In the genomic region with DNA sequence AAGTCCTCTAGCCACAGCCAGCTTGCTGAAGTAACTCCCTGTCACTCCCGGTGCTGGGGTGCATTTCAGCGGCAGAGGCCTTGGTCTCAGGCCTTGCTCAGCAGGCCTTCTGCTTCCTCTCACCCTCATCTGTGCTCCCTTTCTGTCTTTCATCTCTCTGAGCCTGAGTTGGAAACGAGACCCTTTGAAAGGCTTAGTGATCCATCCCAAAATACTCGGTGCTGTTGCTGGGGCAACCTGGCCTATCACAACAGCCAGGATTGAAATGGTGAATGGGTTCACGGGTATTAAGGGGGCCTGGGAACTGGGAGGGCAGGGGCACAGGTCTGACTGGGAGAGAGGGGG, we compare ENCODE assay signal across 12 mouse cellular contexts. TPM values are rescaled to one million over a fixed set of nuclear protein-coding genes. Genes with fewer than 3 reads are reported as not detected.
DNase-seq lines count a peak whose midpoint lies in the region; ATAC-seq lines count a peak whose summit lies in the region.
"Had no signal": no experiment of that assay in that cellular context is flagged by ENCODE, and none has a peak within 500 bp of the region (broad histone marks: within the 10 kb centered on the region; RNA-seq: fewer than 3 reads in every experiment).

No protein-coding gene starts in this region.

- intact Hi-C loops in heart, postnatal 36 days (cut with DNase I) = loop anchor here (2.0 to 10.0 kb wide), 2 partner anchors 38 to 436 kb away; no protein-coding TSS in a partner anchor

- H3K9ac ChIP-seq in heart, embryonic 15.5 days = no peak overlapping the region
- H3K9ac ChIP-seq in embryonic facial prominence, embryonic 15.5 days = no peak overlapping the region
- H3K9ac ChIP-seq in neural tube, embryonic 13.5 days = no peak overlapping the region; the same call in 1 of the 2 replicates
- H3K9ac ChIP-seq: stomach, embryonic 15.5 days had no signal

- no peak overlapping the region for H3K4me2 ChIP-seq in heart, embryonic 15.5 days
- H3K4me2 ChIP-seq in embryonic facial prominence, embryonic 15.5 days (replicated peaks) = no peak overlapping the region
- peak overlapping the region; percentile 20 for H3K4me2 ChIP-seq in neural tube, embryonic 13.5 days
- H3K4me2 ChIP-seq: stomach, embryonic 15.5 days had no signal

- H3K27ac ChIP-seq in heart, embryonic 15.5 days = 0 out of 2 replicates have a peak overlapping the region, but pooled peaks have one; percentile 6
- H3K27ac ChIP-seq in embryonic facial prominence, embryonic 15.5 days (replicated peaks) = peak overlapping the region; percentile 65; the same call in 1 of the 2 replicates
- peak overlapping the region; percentile 73 for H3K27ac ChIP-seq in limb, embryonic 10.5 days
- H3K27ac ChIP-seq in neural tube, embryonic 13.5 days (replicated peaks) = peak overlapping the region; percentile 88

- no peaks in the 10 kb centered on the region for H3K36me3 ChIP-seq in heart, embryonic 15.5 days
- H3K36me3 ChIP-seq in embryonic facial prominence, embryonic 15.5 days = no peaks in the 10 kb centered on the region
- no peaks in the 10 kb centered on the region for H3K36me3 ChIP-seq in limb, embryonic 10.5 days
- peaks cover 5% of the 10 kb centered on the region; the same call in 1 of the 2 replicates for H3K36me3 ChIP-seq in neural tube, embryonic 13.5 days
- H3K36me3 ChIP-seq: stomach, embryonic 15.5 days had no signal

- H3K9me3 ChIP-seq in heart, embryonic 15.5 days (replicated peaks) = no peaks in the 10 kb centered on the region
- no peaks in the 10 kb centered on the region for H3K9me3 ChIP-seq in embryonic facial prominence, embryonic 15.5 days (replicated peaks)
- H3K9me3 ChIP-seq in limb, embryonic 10.5 days (replicated peaks) = no peaks in the 10 kb centered on the region
- H3K9me3 ChIP-seq in neural tube, embryonic 13.5 days = no peaks in the 10 kb centered on the region
- H3K9me3 ChIP-seq: stomach, embryonic 15.5 days had no signal

- no peak for ATAC-seq in heart, embryonic 15.5 days (replicated peaks; ENCODE audit: insufficient number of reproducible peaks, insufficient read depth, low FRiP score, low read depth)
- no peak for ATAC-seq in embryonic facial prominence, embryonic 15.5 days (ENCODE audit: insufficient number of reproducible peaks, low FRiP score, low TSS enrichment, low read depth)
- peak; percentile 23 for ATAC-seq in neural tube, embryonic 13.5 days (ENCODE audit: low read depth)

- H3K27me3 ChIP-seq in heart, embryonic 15.5 days = no peaks in the 10 kb centered on the region
- H3K27me3 ChIP-seq in embryonic facial prominence, embryonic 15.5 days = no peaks in the 10 kb centered on the region
- H3K27me3 ChIP-seq in limb, embryonic 10.5 days (ENCODE audit: low read depth, poor library complexity, severe bottlenecking) = peaks cover 15% of the 10 kb centered on the region; the same call in 1 of the 2 replicates
- no peaks in the 10 kb centered on the region for H3K27me3 ChIP-seq in neural tube, embryonic 13.5 days

- peaks cover 33% of the 10 kb centered on the region for H3K4me1 ChIP-seq in heart, embryonic 15.5 days (replicated peaks)
- H3K4me1 ChIP-seq in embryonic facial prominence, embryonic 15.5 days = peaks cover 25% of the 10 kb centered on the region
- H3K4me1 ChIP-seq in limb, embryonic 10.5 days = peaks cover 43% of the 10 kb centered on the region
- peaks cover 80% of the 10 kb centered on the region for H3K4me1 ChIP-seq in neural tube, embryonic 13.5 days (replicated peaks)

- DNase-seq in heart, postnatal 36 days = no peak
- no peak for DNase-seq in limb, embryonic 10.5 days (ENCODE audit: low spot score)
- DNase-seq in frontal cortex, postnatal 25 days (ENCODE audit: low spot score in 2 of 2) = no peak
- no peak for DNase-seq in cerebellum, postnatal 14 days
- no peak for DNase-seq in adrenal gland, postnatal 4 days (ENCODE audit: low spot score in 2 of 2)
- DNase-seq: cerebellum, adult 18-20 months; gastrocnemius, postnatal 10 days; kidney, adult 8-10 months had no signal

- no peak overlapping the region for H3K4me3 ChIP-seq in heart, embryonic 15.5 days
- H3K4me3 ChIP-seq in embryonic facial prominence, embryonic 15.5 days (replicated peaks) = no peak overlapping the region
- H3K4me3 ChIP-seq in limb, embryonic 10.5 days = no peak overlapping the region
- no peak overlapping the region for H3K4me3 ChIP-seq in neural tube, embryonic 13.5 days
- H3K4me3 ChIP-seq: stomach, embryonic 15.5 days had no signal

- 21% methylated on average over 5 of the region's 5 CpGs for WGBS in heart, embryonic 15.5 days
- WGBS in embryonic facial prominence, embryonic 15.5 days = 13% methylated on average over 5 of the region's 5 CpGs
- 14% methylated on average over 5 of the region's 5 CpGs for WGBS in limb, embryonic 10.5 days
- 4% methylated on average over 5 of the region's 5 CpGs for WGBS in neural tube, embryonic 13.5 days

RNA-seq across cellular contexts. Expression of a gene that starts 41.1 kb away (rescaled TPM):
- 19.7 and 31.6 TPM in 2 replicates for polyA plus RNA-seq in heart, embryonic 15.5 days (2015; fragmentation: Nextera tagmentation; extraction: Ambion mirVana)
- 10 to 100 TPM; 32.8 to 43.4 TPM for total RNA-seq in heart, postnatal 36 days (2021)
- 33.5 and 46.4 TPM in 2 replicates for polyA plus RNA-seq in embryonic facial prominence, embryonic 15.5 days (2015; fragmentation: Nextera tagmentation; extraction: Ambion mirVana)
- polyA plus RNA-seq in limb, embryonic 10.5 days (2016; fragmentation: Nextera tagmentation; extraction: Ambion mirVana) = 17.5 and 25.2 TPM in 2 replicates
- polyA plus RNA-seq in neural tube, embryonic 13.5 days (2015; fragmentation: Nextera tagmentation; extraction: Ambion mirVana) = 137 and 150 TPM in 2 replicates
- 100 to 1,000 TPM; 114 to 117 TPM for total RNA-seq in adrenal gland, postnatal 4 days (2021)

Comparison
In these comparisons a context has a peak if more than half of its experiments do, and no peak if none do; other contexts are left out.
1. H3K27ac ChIP-seq: peak in every context shown above with its lines; median percentile 88 in neural tube, embryonic 13.5 days; 73 in limb, embryonic 10.5 days; 65 in embryonic facial prominence, embryonic 15.5 days; 6 in heart, embryonic 15.5 days.